Mouse (Mus musculus): ENCODE results near the gene Rb1. TPM values are rescaled to one million over a fixed set of nuclear protein-coding genes. Genes with fewer than 3 reads are reported as not detected.

The Rb1 gene
- polyA plus RNA-seq, 1 experiment, result 51.3 TPM

DNA sequence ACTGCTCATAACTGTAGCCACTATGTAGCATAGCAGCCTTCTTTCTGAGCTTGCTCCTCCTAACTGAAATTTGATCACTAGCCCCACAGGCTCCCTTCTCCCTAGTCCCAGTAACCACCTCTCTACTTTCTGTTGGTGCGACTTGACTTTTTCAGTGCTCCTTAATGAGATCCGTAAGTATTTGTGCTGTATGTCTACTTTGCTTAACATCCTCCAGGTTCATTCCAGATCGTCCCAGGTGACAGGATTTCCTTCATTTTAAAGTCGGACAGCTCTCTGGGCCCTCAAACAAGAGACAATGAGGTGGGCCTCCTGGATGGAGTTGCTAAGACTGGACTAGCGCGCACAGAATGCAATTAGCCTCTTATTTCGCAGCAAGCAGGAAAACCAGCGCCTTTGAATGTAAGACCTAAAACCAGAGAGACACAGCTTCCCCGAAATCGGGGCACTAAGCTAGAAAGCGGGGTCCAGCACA lies 183.2 kb downstream of the Rb1 start:
- peak overlapping the region; percentile 48 for H3K4me3 ChIP-seq (ENCODE audit: low read depth, low read length)
- H3K36me3 ChIP-seq (ENCODE audit: control insufficient read depth, insufficient read depth, low read length, poor library complexity, severe bottlenecking), result no peaks in the 10 kb centered on the region
- TF ChIP-seq CTCF (IDR thresholded peaks at IDR 0.05; ENCODE audit: low read depth, low read length) (no peak), POLR2A (IDR thresholded peaks at IDR 0.05; ENCODE audit: insufficient read depth, low read length) (no peak), EP300 (IDR thresholded peaks at IDR 0.05; ENCODE audit: insufficient read depth, low read depth, low read length) (no peak)
- H3K4me1 ChIP-seq (ENCODE audit: control insufficient read depth, insufficient read depth, low read length), result no peaks in the 10 kb centered on the region
- H3K9me3 ChIP-seq (replicated peaks; ENCODE audit: control insufficient read depth, insufficient read depth, low read length, poor library complexity, severe bottlenecking), result no peaks in the 10 kb centered on the region
- peak overlapping the region; percentile 88 for H3K27ac ChIP-seq (ENCODE audit: insufficient read depth, low read length)
- no peaks in the 10 kb centered on the region for H3K27me3 ChIP-seq (ENCODE audit: control insufficient read depth, insufficient read depth, low read length, poor library complexity, severe bottlenecking)
- H3K9ac ChIP-seq (ENCODE audit: low read depth, poor library complexity, severe bottlenecking), result peak overlapping the region; percentile 98

DNA sequence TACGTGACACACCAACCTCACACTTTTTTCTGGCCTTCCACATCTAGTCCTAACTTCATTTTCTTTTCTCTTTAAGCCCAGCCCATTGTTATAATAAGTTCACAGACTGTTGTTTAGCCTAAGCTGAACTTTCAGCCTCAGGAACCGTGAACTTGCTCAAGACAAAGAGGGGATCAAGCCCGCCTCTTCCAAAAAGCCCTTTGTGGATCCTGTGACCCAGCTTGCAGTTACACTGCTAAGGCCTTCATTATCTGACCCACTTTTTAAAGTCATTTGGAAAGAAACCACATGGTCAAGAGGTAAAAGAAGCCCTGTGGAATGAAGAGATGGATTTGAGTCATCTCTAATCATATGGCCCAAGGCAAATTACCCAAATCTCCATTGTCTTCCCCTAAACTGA lies 183.8 kb downstream of the Rb1 start:
- H3K9me3 ChIP-seq (replicated peaks; ENCODE audit: control insufficient read depth, insufficient read depth, low read length, poor library complexity, severe bottlenecking), result no peaks in the 10 kb centered on the region
- TF ChIP-seq POLR2A (IDR thresholded peaks at IDR 0.05; ENCODE audit: insufficient read depth, low read length), result no peak
- TF ChIP-seq EP300 (IDR thresholded peaks at IDR 0.05; ENCODE audit: insufficient read depth, low read depth, low read length), result no peak
- TF ChIP-seq CTCF (IDR thresholded peaks at IDR 0.05; ENCODE audit: low read depth, low read length), result no peak
- H3K4me1 ChIP-seq (ENCODE audit: control insufficient read depth, insufficient read depth, low read length), result no peaks in the 10 kb centered on the region
- no peak overlapping the region for H3K9ac ChIP-seq (ENCODE audit: low read depth, poor library complexity, severe bottlenecking)
- H3K4me3 ChIP-seq (ENCODE audit: low read depth, low read length), result no peak overlapping the region
- H3K36me3 ChIP-seq (ENCODE audit: control insufficient read depth, insufficient read depth, low read length, poor library complexity, severe bottlenecking), result no peaks in the 10 kb centered on the region
- no peak overlapping the region for H3K27ac ChIP-seq (ENCODE audit: insufficient read depth, low read length)
- H3K27me3 ChIP-seq (ENCODE audit: control insufficient read depth, insufficient read depth, low read length, poor library complexity, severe bottlenecking), result no peaks in the 10 kb centered on the region

GRCm38 (mm10) chr14:73139866-73140265 lies 185.8 kb downstream of the Rb1 start:
- TF ChIP-seq POLR2A (IDR thresholded peaks at IDR 0.05; ENCODE audit: insufficient read depth, low read length) (no peak), CTCF (IDR thresholded peaks at IDR 0.05; ENCODE audit: low read depth, low read length) (no peak), EP300 (IDR thresholded peaks at IDR 0.05; ENCODE audit: insufficient read depth, low read depth, low read length) (no peak)
- no peaks in the 10 kb centered on the region for H3K36me3 ChIP-seq (ENCODE audit: control insufficient read depth, insufficient read depth, low read length, poor library complexity, severe bottlenecking)
- H3K27ac ChIP-seq (ENCODE audit: insufficient read depth, low read length), result no peak overlapping the region
- H3K4me1 ChIP-seq (ENCODE audit: control insufficient read depth, insufficient read depth, low read length), result no peaks in the 10 kb centered on the region
- H3K27me3 ChIP-seq (ENCODE audit: control insufficient read depth, insufficient read depth, low read length, poor library complexity, severe bottlenecking), result no peaks in the 10 kb centered on the region
- H3K4me3 ChIP-seq (ENCODE audit: low read depth, low read length), result no peak overlapping the region
- no peaks in the 10 kb centered on the region for H3K9me3 ChIP-seq (replicated peaks; ENCODE audit: control insufficient read depth, insufficient read depth, low read length, poor library complexity, severe bottlenecking)
- no peak overlapping the region for H3K9ac ChIP-seq (ENCODE audit: low read depth, poor library complexity, severe bottlenecking)

- H3K9ac ChIP-seq (ENCODE audit: low read depth, poor library complexity, severe bottlenecking), result no peak overlapping the region
- no peak overlapping the region for H3K4me3 ChIP-seq (ENCODE audit: low read depth, low read length)
- no peak overlapping the region for H3K27ac ChIP-seq (ENCODE audit: insufficient read depth, low read length)
- TF ChIP-seq POLR2A (IDR thresholded peaks at IDR 0.05; ENCODE audit: insufficient read depth, low read length) (no peak), EP300 (IDR thresholded peaks at IDR 0.05; ENCODE audit: insufficient read depth, low read depth, low read length) (no peak), CTCF (IDR thresholded peaks at IDR 0.05; ENCODE audit: low read depth, low read length) (no peak)
- H3K9me3 ChIP-seq (replicated peaks; ENCODE audit: control insufficient read depth, insufficient read depth, low read length, poor library complexity, severe bottlenecking), result no peaks in the 10 kb centered on the region
- H3K36me3 ChIP-seq (ENCODE audit: control insufficient read depth, insufficient read depth, low read length, poor library complexity, severe bottlenecking), result no peaks in the 10 kb centered on the region
- H3K27me3 ChIP-seq (ENCODE audit: control insufficient read depth, insufficient read depth, low read length, poor library complexity, severe bottlenecking), result no peaks in the 10 kb centered on the region
- H3K4me1 ChIP-seq (ENCODE audit: control insufficient read depth, insufficient read depth, low read length), result no peaks in the 10 kb centered on the region
These were observed 187.1 kb downstream of the Rb1 start for GRCm38 (mm10) chr14:73138483-73138882.

GRCm38 (mm10) chr14:73137234-73137633 lies 188.4 kb downstream of the Rb1 start:
- H3K4me3 ChIP-seq (ENCODE audit: low read depth, low read length), result no peak overlapping the region
- TF ChIP-seq EP300 (IDR thresholded peaks at IDR 0.05; ENCODE audit: insufficient read depth, low read depth, low read length), result no peak
- TF ChIP-seq POLR2A (IDR thresholded peaks at IDR 0.05; ENCODE audit: insufficient read depth, low read length), result no peak
- TF ChIP-seq CTCF (IDR thresholded peaks at IDR 0.05; ENCODE audit: low read depth, low read length), result no peak
- H3K36me3 ChIP-seq (ENCODE audit: control insufficient read depth, insufficient read depth, low read length, poor library complexity, severe bottlenecking), result no peaks in the 10 kb centered on the region
- H3K27me3 ChIP-seq (ENCODE audit: control insufficient read depth, insufficient read depth, low read length, poor library complexity, severe bottlenecking), result no peaks in the 10 kb centered on the region
- no peaks in the 10 kb centered on the region for H3K4me1 ChIP-seq (ENCODE audit: control insufficient read depth, insufficient read depth, low read length)
- no peak overlapping the region for H3K9ac ChIP-seq (ENCODE audit: low read depth, poor library complexity, severe bottlenecking)
- H3K9me3 ChIP-seq (replicated peaks; ENCODE audit: control insufficient read depth, insufficient read depth, low read length, poor library complexity, severe bottlenecking), result no peaks in the 10 kb centered on the region
- H3K27ac ChIP-seq (ENCODE audit: insufficient read depth, low read length), result no peak overlapping the region

Other genes with a start within 250 kb of the Rb1 start
- 74.1 and 76.5 TPM in 2 replicates for gene Rcbtb2, start 202.8 kb downstream of the Rb1 start, polyA plus RNA-seq (2011; ENCODE audit: insufficient read depth, insufficient read length, low read depth, missing spikeins)
- 12.9 TPM in 2 replicates for gene Lpar6, start 87.9 kb downstream of the Rb1 start, polyA plus RNA-seq (2011; ENCODE audit: insufficient read depth, insufficient read length, low read depth, missing spikeins)
- 136 and 150 TPM in 2 replicates for gene Itm2b, start 59.5 kb upstream of the Rb1 start, polyA plus RNA-seq (2011; ENCODE audit: insufficient read depth, insufficient read length, low read depth, missing spikeins)
- gene Med4, start 184.2 kb upstream of the Rb1 start, polyA plus RNA-seq (2011; ENCODE audit: insufficient read depth, insufficient read length, low read depth, missing spikeins), result 63.0 and 64.0 TPM in 2 replicates
- gene Sucla2, start 199.5 kb upstream of the Rb1 start, polyA plus RNA-seq (2011; ENCODE audit: insufficient read depth, insufficient read length, low read depth, missing spikeins), result 82.5 and 91.0 TPM in 2 replicates
- gene Nudt15, start 222.4 kb upstream of the Rb1 start, polyA plus RNA-seq (2011; ENCODE audit: insufficient read depth, insufficient read length, low read depth, missing spikeins), result 3.3 and 3.9 TPM in 2 replicates